Mouse (Mus musculus): ENCODE results near the gene Nid1.

- TF ChIP-seq CTCF (IDR thresholded peaks at IDR 0.05; ENCODE audit: low read depth, low read length) (no peak), POLR2A (IDR thresholded peaks at IDR 0.05; ENCODE audit: extremely low read depth, insufficient read depth, low read length) (no peak)
Measured at GRCm38 (mm10) chr13:13468513-13468912, 31.2 kb downstream of the Nid1 start.
